In genomic region chr17:85138393-85138792, GRCm38 (mm10) we compare ENCODE assay signal across 27 mouse cellular contexts.
"Had no signal": no experiment of that assay in that cellular context is flagged by ENCODE, and none has a peak within 500 bp of the region (broad histone marks: within the 10 kb centered on the region; RNA-seq: fewer than 3 reads in every experiment).

No protein-coding gene starts in this region.

- DNase-seq: gastrocnemius, adult 2 months; gastrocnemius, postnatal 10 days; gastrocnemius, postnatal 25 days; heart, adult 2 months; heart, postnatal 10 days; heart, postnatal 4 days; kidney, adult 18-20 months; kidney, adult 8-10 months; kidney, postnatal 10 days; kidney, postnatal 25 days; kidney, postnatal 4 days; liver; liver, embryonic 13.5 days had no signal

- H3K9me3 ChIP-seq: heart, embryonic 10.5 days; heart, embryonic 12.5 days; hindbrain, embryonic 10.5 days; hindbrain, embryonic 12.5 days; intestine, embryonic 15.5 days; limb, embryonic 10.5 days; limb, embryonic 12.5 days; liver, embryonic 13.5 days had no signal

- H3K4me3 ChIP-seq: gastrocnemius, adult 2 months; heart, adult 2 months; heart, embryonic 10.5 days; heart, embryonic 12.5 days; hindbrain, embryonic 10.5 days; hindbrain, embryonic 12.5 days; intestine, embryonic 15.5 days; layer of hippocampus, adult 2 months; left cerebral cortex, adult 2 months; limb, embryonic 10.5 days; limb, embryonic 12.5 days; liver, embryonic 13.5 days had no signal

- H3K9ac ChIP-seq: heart, embryonic 12.5 days; hindbrain, embryonic 12.5 days; hindbrain, embryonic 14.5 days; intestine, embryonic 15.5 days; limb, embryonic 12.5 days; liver, embryonic 13.5 days had no signal

- H3K27me3 ChIP-seq: heart, embryonic 12.5 days; hindbrain, embryonic 12.5 days; intestine, embryonic 15.5 days; limb, embryonic 12.5 days; liver, embryonic 13.5 days had no signal

- H3K4me1 ChIP-seq: heart, embryonic 10.5 days; heart, embryonic 12.5 days; intestine, embryonic 15.5 days; limb, embryonic 10.5 days; limb, embryonic 12.5 days; liver, embryonic 13.5 days had no signal

- H3K4me2 ChIP-seq: heart, embryonic 12.5 days; hindbrain, embryonic 12.5 days; hindbrain, embryonic 14.5 days; intestine, embryonic 15.5 days; limb, embryonic 12.5 days; liver, embryonic 11.5 days; liver, embryonic 13.5 days had no signal

- H3K27ac ChIP-seq: gastrocnemius, adult 2 months; heart, adult 2 months; heart, embryonic 10.5 days; hindbrain, embryonic 10.5 days; hindbrain, embryonic 12.5 days; hindbrain, embryonic 14.5 days; intestine, embryonic 15.5 days; layer of hippocampus, adult 2 months; left cerebral cortex, adult 2 months; limb, embryonic 10.5 days; limb, embryonic 12.5 days; liver, embryonic 13.5 days had no signal

- ATAC-seq: hindbrain, embryonic 16.5 days; inflammation-experienced regulatory T-cells, adult 6 months; intestine, embryonic 15.5 days; intestine, postnatal 0 days had no signal

- H3K36me3 ChIP-seq: heart, embryonic 10.5 days; heart, embryonic 12.5 days; hindbrain, embryonic 10.5 days; hindbrain, embryonic 12.5 days; intestine, embryonic 15.5 days; limb, embryonic 10.5 days; limb, embryonic 12.5 days; liver, embryonic 13.5 days had no signal
